Mouse (Mus musculus): Measurements from ENCODE around the gene Fbxw8. TPM values are rescaled to one million over a fixed set of nuclear protein-coding genes. Genes with fewer than 3 reads are reported as not detected.
A peak's percentile ranks its signal among the peaks of the same experiment; 100 is the strongest.

Gene Fbxw8
- 36.3 and 37.1 TPM in 2 replicates for polyA plus RNA-seq (2011; ENCODE audit: insufficient read depth, insufficient read length, low read depth, missing spikeins)

DNA sequence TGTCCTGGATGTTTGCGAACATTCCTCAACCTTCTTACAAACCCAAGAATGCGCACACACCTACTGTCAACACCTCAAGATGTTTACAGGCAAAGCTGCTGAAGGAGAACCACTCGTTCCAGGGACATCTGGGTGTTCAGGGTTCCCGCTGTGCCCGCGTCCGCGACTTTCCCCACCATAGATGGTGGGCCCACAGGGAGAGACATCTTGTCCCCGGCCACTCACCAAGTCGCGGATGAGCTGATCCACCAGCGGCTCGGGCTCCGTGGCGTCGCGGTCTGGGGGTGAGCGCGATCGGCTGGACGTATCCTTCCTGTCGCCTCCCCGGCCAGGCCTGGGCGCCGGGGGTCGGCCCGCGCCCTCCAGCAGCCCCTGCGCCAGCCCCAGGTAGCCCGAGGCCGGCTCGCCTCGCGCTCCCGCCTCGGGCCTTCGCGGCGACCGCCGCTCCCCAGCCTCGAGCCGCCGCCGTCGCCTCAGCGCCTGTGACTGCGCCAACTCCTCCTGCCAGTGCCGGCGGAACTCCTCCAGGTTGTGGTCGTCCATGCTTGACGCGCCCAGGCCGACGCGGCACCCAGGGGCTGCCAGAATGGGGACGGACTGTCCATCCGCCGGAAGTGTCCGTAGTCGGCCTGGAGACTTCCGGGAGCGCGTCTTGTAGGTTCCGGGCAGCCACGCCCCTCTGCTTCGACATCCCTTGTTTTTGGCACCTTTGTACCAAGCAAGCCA, at the start of gene Fbxw8:
Fbxw8 (minus strand) TSS at position 626 of the 726 bp plus-strand sequence.
- no peak within 1 kb of the TSS for H3K27ac ChIP-seq (ENCODE audit: insufficient read depth, low read length)
- H3K4me1 ChIP-seq (ENCODE audit: control insufficient read depth, insufficient read depth, low read length) = no peaks in the 10 kb centered on the region

DNA sequence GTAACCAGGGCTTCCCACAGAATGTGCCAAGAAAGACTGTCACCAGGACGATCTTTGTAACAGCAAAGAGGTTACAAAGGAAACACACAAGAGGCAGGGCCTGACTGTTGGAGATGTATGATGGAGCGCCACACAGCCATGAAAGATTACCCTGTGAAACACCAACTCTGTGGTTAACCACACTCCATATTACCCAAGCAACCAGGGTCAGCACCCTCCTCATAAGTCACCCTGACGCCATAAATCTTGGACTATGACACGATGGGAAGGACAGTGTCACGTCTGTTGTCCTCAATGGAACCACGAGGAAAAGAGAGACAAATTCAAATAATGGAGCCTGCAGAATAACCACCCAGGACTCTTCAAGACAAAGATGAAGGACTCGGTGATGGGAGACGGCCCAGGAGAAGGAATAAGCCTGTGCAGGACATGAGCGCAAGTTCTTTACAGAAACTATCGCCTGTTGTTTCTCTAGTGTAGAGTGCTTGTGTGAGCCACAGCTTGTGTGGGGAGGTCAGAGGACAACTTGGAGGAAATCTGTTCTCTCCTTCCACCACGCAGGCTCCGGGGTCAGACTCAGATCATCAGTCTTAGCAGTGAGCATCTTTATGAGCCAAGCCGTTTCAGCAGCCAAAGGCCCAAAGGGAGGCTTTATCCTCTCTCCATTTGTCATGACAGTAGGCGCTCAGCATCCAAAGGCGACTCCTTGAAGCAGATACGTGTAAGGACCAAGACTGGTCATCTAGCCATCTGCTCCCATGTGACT, 49.6 kb upstream of the Fbxw8 start:
- H3K27me3 ChIP-seq (ENCODE audit: control insufficient read depth, insufficient read depth, low read length, poor library complexity, severe bottlenecking) = no peaks in the 10 kb centered on the region
- H3K27ac ChIP-seq (ENCODE audit: insufficient read depth, low read length) = no peak overlapping the region
- H3K4me1 ChIP-seq (ENCODE audit: control insufficient read depth, insufficient read depth, low read length) = no peaks in the 10 kb centered on the region
- no peaks in the 10 kb centered on the region for H3K9me3 ChIP-seq (replicated peaks; ENCODE audit: control insufficient read depth, insufficient read depth, low read length, poor library complexity, severe bottlenecking)
- no peak overlapping the region for H3K4me3 ChIP-seq (ENCODE audit: low read depth, low read length)
- no peak overlapping the region for H3K9ac ChIP-seq (ENCODE audit: low read depth, poor library complexity, severe bottlenecking)
- H3K36me3 ChIP-seq (ENCODE audit: control insufficient read depth, insufficient read depth, low read length, poor library complexity, severe bottlenecking) = no peaks in the 10 kb centered on the region
- TF ChIP-seq POLR2A (IDR thresholded peaks at IDR 0.05; ENCODE audit: insufficient read depth, low read length) (no peak), CTCF (IDR thresholded peaks at IDR 0.05; ENCODE audit: low read depth, low read length) (no peak), EP300 (IDR thresholded peaks at IDR 0.05; ENCODE audit: insufficient read depth, low read depth, low read length) (no peak)

More for the DNA sequence above, at the start of gene Fbxw8:
- Histone ChIP-seq H3K9ac (ENCODE audit: low read depth, poor library complexity, severe bottlenecking) (peak within 1 kb of the TSS; percentile 73), H3K9me3 (replicated peaks; ENCODE audit: control insufficient read depth, insufficient read depth, low read length, poor library complexity, severe bottlenecking) (no peaks in the 10 kb centered on the region), H3K27me3 (ENCODE audit: control insufficient read depth, insufficient read depth, low read length, poor library complexity, severe bottlenecking) (no peaks in the 10 kb centered on the region), H3K4me3 (ENCODE audit: low read depth, low read length) (peak within 1 kb of the TSS; percentile 90), H3K36me3 (ENCODE audit: control insufficient read depth, insufficient read depth, low read length, poor library complexity, severe bottlenecking) (no peaks in the 10 kb centered on the region)
- TF ChIP-seq POLR2A (IDR thresholded peaks at IDR 0.05; ENCODE audit: insufficient read depth, low read length) (no peak), EP300 (IDR thresholded peaks at IDR 0.05; ENCODE audit: insufficient read depth, low read depth, low read length) (no peak), CTCF (IDR thresholded peaks at IDR 0.05; ENCODE audit: low read depth, low read length) (no peak)

DNA sequence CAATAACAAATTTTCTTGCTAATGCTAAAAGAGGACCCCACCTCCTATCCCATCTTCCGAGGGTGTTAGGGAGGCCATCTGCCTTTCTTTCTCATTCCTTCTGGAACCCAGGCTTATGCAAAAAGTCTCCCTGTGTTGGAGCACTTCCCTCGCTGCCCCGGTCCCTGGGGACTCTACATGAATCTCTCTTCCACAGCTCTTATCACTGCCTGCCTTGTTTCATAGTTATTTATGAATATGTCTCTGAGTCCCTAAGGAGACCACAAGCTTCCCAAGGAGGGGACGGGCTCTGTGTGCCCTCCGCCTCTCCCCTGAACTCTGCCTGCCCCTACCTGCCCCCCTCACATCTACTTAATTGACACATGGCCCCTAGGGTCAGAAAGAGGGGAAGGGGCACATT, 44.4 kb upstream of the Fbxw8 start:
- no peaks in the 10 kb centered on the region for H3K36me3 ChIP-seq (ENCODE audit: control insufficient read depth, insufficient read depth, low read length, poor library complexity, severe bottlenecking)
- TF ChIP-seq CTCF (IDR thresholded peaks at IDR 0.05; ENCODE audit: low read depth, low read length) = no peak
- TF ChIP-seq EP300 (IDR thresholded peaks at IDR 0.05; ENCODE audit: insufficient read depth, low read depth, low read length) = no peak
- no peak for TF ChIP-seq POLR2A (IDR thresholded peaks at IDR 0.05; ENCODE audit: insufficient read depth, low read length)

DNA sequence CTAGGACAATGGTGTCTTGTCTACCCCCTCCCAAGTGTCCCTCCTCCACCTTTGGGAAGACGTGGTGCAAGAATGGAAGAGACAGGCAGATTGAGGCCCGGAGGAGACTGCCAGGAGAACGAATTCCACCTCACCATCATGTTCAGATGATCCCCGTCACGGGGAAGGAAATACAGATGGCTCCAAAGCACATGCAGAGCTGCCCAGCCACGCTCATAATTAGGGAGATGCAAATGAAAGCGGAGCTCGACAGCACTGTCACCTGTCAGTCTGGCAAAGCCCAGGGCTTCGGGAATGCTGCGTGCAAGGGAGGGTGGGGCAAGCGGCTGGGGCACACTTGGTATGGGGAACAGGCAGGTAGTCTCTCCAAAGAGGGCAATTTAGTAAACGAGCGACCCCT, 42.2 kb upstream of the Fbxw8 start:
- no peaks in the 10 kb centered on the region for H3K36me3 ChIP-seq (ENCODE audit: control insufficient read depth, insufficient read depth, low read length, poor library complexity, severe bottlenecking)

More for the DNA sequence above, 44.4 kb upstream of the Fbxw8 start:
- Histone ChIP-seq H3K4me3 (ENCODE audit: low read depth, low read length) (no peak overlapping the region), H3K9me3 (replicated peaks; ENCODE audit: control insufficient read depth, insufficient read depth, low read length, poor library complexity, severe bottlenecking) (no peaks in the 10 kb centered on the region), H3K4me1 (ENCODE audit: control insufficient read depth, insufficient read depth, low read length) (no peaks in the 10 kb centered on the region), H3K27me3 (ENCODE audit: control insufficient read depth, insufficient read depth, low read length, poor library complexity, severe bottlenecking) (no peaks in the 10 kb centered on the region), H3K9ac (ENCODE audit: low read depth, poor library complexity, severe bottlenecking) (no peak overlapping the region), H3K27ac (ENCODE audit: insufficient read depth, low read length) (no peak overlapping the region)

DNA sequence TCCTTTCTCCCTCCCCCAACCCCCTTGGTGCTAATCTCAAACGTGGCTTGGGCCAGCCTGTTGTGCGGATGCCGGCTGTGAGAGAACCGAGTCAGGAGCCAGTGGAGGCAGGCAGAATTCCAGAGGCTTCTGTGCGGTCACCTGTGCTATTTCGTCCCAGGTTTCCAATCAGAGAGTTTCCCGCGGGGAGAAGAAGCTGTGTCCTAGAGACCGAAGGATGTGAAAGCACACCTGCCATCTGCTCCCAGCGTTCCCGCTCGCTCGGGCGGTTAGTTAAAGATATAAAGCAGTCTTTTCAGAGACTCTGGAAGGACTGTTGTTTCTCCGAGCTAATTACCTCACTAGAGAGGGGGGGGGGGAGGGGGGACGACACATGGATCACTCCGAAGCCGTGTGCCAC, 37.0 kb upstream of the Fbxw8 start:
- H3K36me3 ChIP-seq (ENCODE audit: control insufficient read depth, insufficient read depth, low read length, poor library complexity, severe bottlenecking) = no peaks in the 10 kb centered on the region
- no peak overlapping the region for H3K27ac ChIP-seq (ENCODE audit: insufficient read depth, low read length)
- no peak overlapping the region for H3K9ac ChIP-seq (ENCODE audit: low read depth, poor library complexity, severe bottlenecking)
- no peaks in the 10 kb centered on the region for H3K4me1 ChIP-seq (ENCODE audit: control insufficient read depth, insufficient read depth, low read length)
- TF ChIP-seq EP300 (IDR thresholded peaks at IDR 0.05; ENCODE audit: insufficient read depth, low read depth, low read length) (no peak), CTCF (IDR thresholded peaks at IDR 0.05; ENCODE audit: low read depth, low read length) (no peak), POLR2A (IDR thresholded peaks at IDR 0.05; ENCODE audit: insufficient read depth, low read length) (no peak)
- H3K9me3 ChIP-seq (replicated peaks; ENCODE audit: control insufficient read depth, insufficient read depth, low read length, poor library complexity, severe bottlenecking) = no peaks in the 10 kb centered on the region
- no peak overlapping the region for H3K4me3 ChIP-seq (ENCODE audit: low read depth, low read length)
- no peaks in the 10 kb centered on the region for H3K27me3 ChIP-seq (ENCODE audit: control insufficient read depth, insufficient read depth, low read length, poor library complexity, severe bottlenecking)

More for the DNA sequence above, 42.2 kb upstream of the Fbxw8 start:
- Histone ChIP-seq H3K4me1 (ENCODE audit: control insufficient read depth, insufficient read depth, low read length) (no peaks in the 10 kb centered on the region), H3K27me3 (ENCODE audit: control insufficient read depth, insufficient read depth, low read length, poor library complexity, severe bottlenecking) (no peaks in the 10 kb centered on the region), H3K9ac (ENCODE audit: low read depth, poor library complexity, severe bottlenecking) (no peak overlapping the region), H3K27ac (ENCODE audit: insufficient read depth, low read length) (no peak overlapping the region), H3K9me3 (replicated peaks; ENCODE audit: control insufficient read depth, insufficient read depth, low read length, poor library complexity, severe bottlenecking) (no peaks in the 10 kb centered on the region), H3K4me3 (ENCODE audit: low read depth, low read length) (no peak overlapping the region)
- no peak for TF ChIP-seq POLR2A (IDR thresholded peaks at IDR 0.05; ENCODE audit: insufficient read depth, low read length)
- TF ChIP-seq EP300 (IDR thresholded peaks at IDR 0.05; ENCODE audit: insufficient read depth, low read depth, low read length) = no peak
- TF ChIP-seq CTCF (IDR thresholded peaks at IDR 0.05; ENCODE audit: low read depth, low read length) = no peak

DNA sequence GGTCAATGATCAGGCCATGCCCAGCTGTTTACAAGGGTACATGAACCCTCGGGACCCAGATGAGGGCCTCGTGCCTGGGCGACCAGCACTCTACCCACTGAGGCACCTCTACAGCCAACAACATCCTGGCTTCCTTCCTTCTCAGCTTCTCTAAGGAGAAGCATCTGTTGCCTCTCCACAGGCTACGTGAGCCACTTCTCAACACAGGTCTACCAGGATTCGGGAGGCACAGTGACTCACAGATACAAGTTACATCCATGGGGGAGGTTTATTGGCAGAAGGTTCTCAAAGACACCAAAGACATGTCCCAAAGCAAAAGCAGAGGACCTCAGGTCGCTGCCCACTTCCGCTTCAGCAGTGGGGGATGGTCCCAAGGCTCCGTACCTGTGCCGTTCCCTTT, 35.2 kb upstream of the Fbxw8 start:
- TF ChIP-seq EP300 (IDR thresholded peaks at IDR 0.05; ENCODE audit: insufficient read depth, low read depth, low read length) = no peak
- no peak for TF ChIP-seq POLR2A (IDR thresholded peaks at IDR 0.05; ENCODE audit: insufficient read depth, low read length)
- no peak for TF ChIP-seq CTCF (IDR thresholded peaks at IDR 0.05; ENCODE audit: low read depth, low read length)
- Histone ChIP-seq H3K4me3 (ENCODE audit: low read depth, low read length) (no peak overlapping the region), H3K4me1 (ENCODE audit: control insufficient read depth, insufficient read depth, low read length) (no peaks in the 10 kb centered on the region), H3K27ac (ENCODE audit: insufficient read depth, low read length) (no peak overlapping the region), H3K27me3 (ENCODE audit: control insufficient read depth, insufficient read depth, low read length, poor library complexity, severe bottlenecking) (no peaks in the 10 kb centered on the region), H3K9me3 (replicated peaks; ENCODE audit: control insufficient read depth, insufficient read depth, low read length, poor library complexity, severe bottlenecking) (no peaks in the 10 kb centered on the region), H3K36me3 (ENCODE audit: control insufficient read depth, insufficient read depth, low read length, poor library complexity, severe bottlenecking) (no peaks in the 10 kb centered on the region), H3K9ac (ENCODE audit: low read depth, poor library complexity, severe bottlenecking) (no peak overlapping the region)
